Mouse (Mus musculus) bone marrow, adult 2 months (tissue): Measurements from ENCODE around the gene Cck. TPM values are rescaled to one million over a fixed set of nuclear protein-coding genes. Genes with fewer than 3 reads are reported as not detected.
A peak's percentile ranks its signal among the peaks of the same experiment; 100 is the strongest.

ENCODE experiments used
- H3K27ac ChIP-seq: fragments of 200-500 bp; 2 replicates; pipeline ENCODE4 v1.5.1; 2012; ENCODE audit warnings: low read depth, mild to moderate bottlenecking, control low read depth, inconsistent platforms, low read length; ENCODE audit not compliant: control insufficient read depth, poor library complexity, insufficient read depth
- H3K4me1 ChIP-seq: fragments of 200-500 bp; 2 replicates; pipeline ENCODE4 v1.6.1; 2011; ENCODE audit warnings: low read length; ENCODE audit not compliant: control insufficient read depth, insufficient read depth
- H3K4me3 ChIP-seq: fragments of 200-500 bp; replicated peaks from 2 replicates; pipeline ENCODE3; 2011; ENCODE audit warnings: mild to moderate bottlenecking, low read depth, low read length, control low read depth; ENCODE audit not compliant: control insufficient read depth
- CTCF ChIP-seq: fragments of 200-500 bp; IDR thresholded peaks from 2 replicates; pipeline ENCODE4 v1.5.1; 2011; ENCODE audit warnings: low read length, control low read depth; ENCODE audit not compliant: control insufficient read depth, insufficient read depth
- POLR2A ChIP-seq: fragments of 200-500 bp; IDR thresholded peaks from 2 replicates; pipeline ENCODE4 v1.6.1; 2011; ENCODE audit warnings: low read depth, mild to moderate bottlenecking, control low read depth, low read length, borderline replicate concordance; ENCODE audit not compliant: control insufficient read depth
- WGBS: fragments of 180-500 bp; shearing (Covaris S2); methylation state at CpG from one replicate; pipeline ENCODE4 v1.1.7; 2018; 5-methylcytosine and 5-hydroxymethylcytosine counted together
- polyA plus RNA-seq: library from polyadenylated mRNA; stranded (reverse); fragments of >200 nt; gene quantifications from 2 replicates; pipeline ENCODE4 v1.2.4, GENCODE M21; 2011; ENCODE audit warnings: low replicate concordance; ENCODE audit not compliant: missing spikeins, insufficient read depth, insufficient read length

Cck gene
- polyA plus RNA-seq, 1 experiment, result not detected

DNA sequence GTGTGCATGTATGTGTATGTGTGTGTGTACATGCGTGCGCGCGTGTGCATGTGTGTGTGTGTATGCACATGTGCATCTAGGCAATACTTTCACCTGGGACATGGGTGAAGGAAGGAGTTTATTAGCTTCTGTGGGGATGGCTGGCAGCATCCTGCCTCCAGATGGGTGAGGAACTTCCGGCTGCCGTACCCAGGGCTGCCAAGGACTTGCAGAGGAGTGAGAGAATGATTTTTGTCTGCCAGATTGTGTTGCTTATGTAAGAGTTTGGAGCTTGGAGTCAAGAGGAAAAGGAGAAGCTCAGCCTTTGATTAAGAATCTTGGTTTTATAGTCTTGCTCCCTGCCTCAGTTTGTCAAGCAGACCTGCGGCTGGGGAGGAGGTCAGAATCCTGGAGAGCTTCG is 9.9 kb upstream of the Cck start:
- H3K4me1 ChIP-seq, result no peaks in the 10 kb centered on the region
- H3K27ac ChIP-seq, result no peak overlapping the region
- TF ChIP-seq CTCF, result no peak
- TF ChIP-seq POLR2A, result no peak
- H3K4me3 ChIP-seq, result no peak overlapping the region
- WGBS, result 84% methylated on average over 8 of the region's 8 CpGs

DNA sequence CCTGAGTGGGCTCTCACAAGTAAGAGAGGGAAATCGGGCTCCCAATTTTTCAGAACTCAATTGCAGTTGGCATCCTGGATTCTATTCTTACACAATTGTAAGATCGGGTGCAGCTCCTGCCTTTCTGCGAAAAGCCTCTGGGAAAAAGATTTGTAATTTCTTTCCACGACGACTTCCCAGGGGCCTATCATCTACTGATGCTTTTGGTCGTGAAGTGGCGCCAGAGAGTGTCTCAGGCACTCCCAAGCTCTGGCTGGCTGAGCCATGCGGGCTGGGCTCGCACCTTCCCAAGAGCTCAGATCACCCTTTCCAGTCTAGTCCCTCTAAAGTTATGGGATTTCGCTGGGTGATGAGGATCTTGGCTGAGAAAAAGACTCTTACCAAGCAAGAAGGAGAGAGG is 608 bp upstream of the Cck start:
- no peak overlapping the region for H3K4me3 ChIP-seq
- no peak overlapping the region for H3K27ac ChIP-seq
- H3K4me1 ChIP-seq, result no peaks in the 10 kb centered on the region
- no peak for TF ChIP-seq POLR2A
- no peak for TF ChIP-seq CTCF
- WGBS, result 31% methylated on average over 10 of the region's 10 CpGs

DNA sequence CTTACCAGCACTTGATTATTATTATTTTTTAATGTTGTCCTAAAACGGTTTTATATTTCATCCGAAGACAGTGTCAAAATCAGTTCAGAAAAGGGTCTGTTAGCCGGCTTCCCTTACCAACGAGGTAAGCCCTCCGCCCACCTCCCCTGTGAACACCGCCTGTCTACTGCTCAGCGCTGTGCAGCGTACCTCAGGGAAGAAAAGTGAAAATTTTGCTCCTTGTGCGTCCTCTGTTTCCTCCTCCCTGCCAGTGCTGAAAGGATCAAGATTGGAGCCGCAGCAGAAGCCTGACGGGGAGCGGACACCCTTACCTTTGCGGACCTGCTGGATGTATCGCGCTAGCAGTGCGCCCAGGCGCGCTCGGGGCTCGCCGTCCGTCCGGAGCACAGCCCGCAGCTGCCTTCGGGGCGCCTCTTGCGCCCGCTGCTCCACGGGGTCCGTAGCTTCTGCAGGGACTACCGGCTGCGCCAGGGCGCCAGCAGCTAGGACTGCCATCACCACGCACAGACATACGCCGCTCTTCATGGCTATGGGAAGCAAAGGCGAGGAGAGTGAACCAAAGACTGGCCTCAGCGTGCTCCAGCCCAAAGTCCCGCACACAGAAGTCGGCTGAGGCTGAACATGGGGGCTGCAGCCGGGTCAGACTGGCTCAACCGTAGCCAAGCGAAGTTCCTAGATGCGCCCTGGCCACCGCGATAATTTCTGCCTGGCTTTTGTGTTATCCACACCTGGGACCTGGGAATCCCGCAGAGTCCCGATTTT is 1.3 kb downstream of the Cck start:
- WGBS, result 7% methylated on average over 48 of the region's 48 CpGs
- Histone ChIP-seq H3K4me1 (no peaks in the 10 kb centered on the region), H3K27ac (no peak overlapping the region), H3K4me3 (no peak overlapping the region)
- no peak for TF ChIP-seq CTCF
- TF ChIP-seq POLR2A, result no peak

DNA sequence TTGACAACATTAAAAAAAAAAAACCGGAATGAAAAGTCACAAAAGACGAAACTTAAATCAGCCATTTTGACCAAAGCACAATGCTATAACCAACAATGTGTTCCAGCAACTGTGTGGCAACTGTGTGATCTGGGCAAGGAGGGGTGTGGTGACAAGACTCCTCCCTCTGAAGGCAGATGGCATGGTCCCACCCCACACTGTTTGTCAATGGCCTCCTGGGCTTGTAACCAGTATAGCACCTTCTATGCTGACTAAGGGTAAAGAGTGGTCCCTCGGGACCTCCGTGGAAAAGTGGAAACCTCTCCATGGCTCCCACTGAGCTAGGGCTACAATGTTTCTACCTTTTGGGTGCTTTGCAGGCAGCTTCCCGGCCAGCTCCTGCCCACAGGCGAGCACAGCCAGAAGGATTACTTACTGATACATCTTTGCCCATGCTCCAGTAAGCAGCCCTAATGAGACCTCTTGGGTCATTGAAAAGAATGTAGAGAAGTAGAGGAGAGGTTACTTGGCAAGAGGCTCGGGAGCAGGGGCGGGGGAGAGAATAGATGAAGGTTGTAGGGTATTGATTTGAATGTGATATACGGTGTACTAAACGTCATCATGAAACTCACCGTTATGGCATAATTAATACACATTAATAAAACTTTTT is 3.8 kb downstream of the Cck start:
- no peak overlapping the region for H3K27ac ChIP-seq
- TF ChIP-seq POLR2A (no peak), CTCF (no peak)
- WGBS, result 71% methylated on average over 11 of the region's 11 CpGs
- H3K4me3 ChIP-seq, result no peak overlapping the region
- no peaks in the 10 kb centered on the region for H3K4me1 ChIP-seq

DNA sequence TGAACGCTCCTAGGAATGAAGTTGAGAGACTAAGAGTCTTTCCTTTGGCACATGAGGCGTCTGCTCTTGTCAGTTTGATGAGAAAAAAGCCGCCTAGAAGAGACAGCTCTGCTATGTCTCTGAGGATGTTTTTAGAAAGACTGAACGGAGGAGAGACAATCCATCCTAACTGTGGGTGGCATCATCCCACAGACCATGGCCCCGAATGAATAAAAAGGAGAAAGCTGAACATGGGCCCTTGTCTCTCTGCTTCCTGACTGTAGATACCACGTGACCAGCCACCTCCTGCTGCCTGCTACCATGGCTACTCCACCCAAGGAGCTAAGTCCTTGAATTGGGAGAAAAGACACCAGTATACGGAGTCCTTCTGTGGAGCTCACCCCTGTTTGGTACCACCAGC is 8.3 kb downstream of the Cck start:
- Histone ChIP-seq H3K4me1 (no peaks in the 10 kb centered on the region), H3K27ac (no peak overlapping the region), H3K4me3 (no peak overlapping the region)
- WGBS, result 71% methylated on average over 7 of the region's 7 CpGs
- TF ChIP-seq CTCF, result no peak
- TF ChIP-seq POLR2A, result no peak

DNA sequence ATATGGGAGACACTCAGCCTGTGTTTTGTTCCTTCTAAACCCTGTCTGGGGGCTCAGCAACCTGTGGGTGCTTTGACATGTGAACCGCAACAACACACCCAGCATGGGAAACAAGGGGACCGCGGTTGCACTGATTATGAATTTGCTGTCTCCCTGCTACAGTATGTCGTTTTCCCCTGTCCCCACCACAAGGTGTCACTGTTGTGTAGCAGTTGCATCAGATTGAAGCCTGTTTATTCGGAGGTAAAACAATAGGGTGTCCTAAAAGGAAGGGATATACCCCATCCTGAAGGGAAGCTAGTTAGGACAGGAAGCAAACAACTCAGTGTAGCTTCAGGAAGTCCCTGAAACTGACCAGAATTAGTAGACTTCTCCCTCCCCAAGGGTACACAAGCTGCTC is 16.0 kb downstream of the Cck start:
- Histone ChIP-seq H3K4me3 (no peak overlapping the region), H3K27ac (no peak overlapping the region), H3K4me1 (peaks cover 6% of the 10 kb centered on the region)
- TF ChIP-seq POLR2A, result no peak
- peak; percentile 51 for TF ChIP-seq CTCF
- 9% methylated on average over 5 of the region's 5 CpGs for WGBS

DNA sequence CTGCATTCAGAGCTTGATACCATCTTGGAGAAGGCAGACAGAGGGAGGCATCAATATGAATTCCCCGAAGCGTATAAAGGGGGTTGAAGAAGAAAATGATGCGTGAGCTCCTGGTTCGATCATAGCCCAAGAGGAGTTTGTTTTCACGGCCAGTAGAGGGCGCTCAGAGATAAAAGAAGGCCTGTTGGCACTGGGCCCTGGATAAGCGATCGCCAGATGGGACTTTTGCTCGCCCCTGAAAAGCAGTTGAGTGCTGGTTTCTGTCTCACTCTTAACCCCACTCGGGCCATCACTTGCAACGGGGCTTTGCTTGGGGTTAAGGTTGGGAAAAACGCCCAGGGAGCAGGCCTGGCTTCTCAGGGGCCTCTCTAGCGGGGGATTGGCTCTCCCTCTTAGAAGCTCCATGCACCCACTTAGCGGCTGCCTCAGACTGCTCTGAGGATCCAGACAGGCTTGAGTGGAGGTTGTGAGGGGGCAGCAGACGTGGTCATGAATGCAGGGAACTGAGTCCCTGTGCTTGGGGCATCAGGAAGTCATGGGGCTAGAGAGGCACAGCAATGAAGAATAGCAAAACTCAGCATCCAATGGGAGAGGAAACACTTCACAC is 18.1 kb downstream of the Cck start:
- WGBS, result 15% methylated on average over 15 of the region's 15 CpGs
- no peak for TF ChIP-seq POLR2A
- peak; percentile 65 for TF ChIP-seq CTCF
- H3K4me3 ChIP-seq, result no peak overlapping the region
- peaks cover 6% of the 10 kb centered on the region for H3K4me1 ChIP-seq
- H3K27ac ChIP-seq, result no peak overlapping the region
